Mouse (Mus musculus): Measurements from ENCODE around the gene Yif1a. TPM values are rescaled to one million over a fixed set of nuclear protein-coding genes. Genes with fewer than 3 reads are reported as not detected.

Gene Yif1a
- polyA plus RNA-seq, 1 experiment from 2014 or later: 128 TPM

DNA sequence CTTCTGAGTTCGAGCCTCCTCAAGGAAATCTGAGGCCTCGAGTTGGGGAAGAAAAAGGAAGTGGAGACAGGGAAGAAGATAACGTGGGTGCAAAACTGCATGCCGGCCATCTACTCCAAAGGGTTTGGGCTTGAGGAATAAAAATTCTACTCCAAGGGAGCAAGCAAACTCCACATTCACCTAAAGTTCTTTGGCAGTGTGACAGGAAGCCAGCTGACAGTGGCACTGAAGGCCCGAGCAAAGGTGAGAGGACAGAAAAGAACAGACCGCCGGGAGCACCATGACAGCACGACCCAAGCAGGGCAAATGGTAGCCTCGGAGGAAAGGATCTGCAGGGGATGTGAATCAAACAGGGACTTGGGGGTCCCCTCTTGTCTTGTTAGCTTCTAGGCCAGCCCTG is 17.7 kb downstream of the Yif1a start:
- H3K9me3 ChIP-seq (ENCODE audit: control insufficient read depth, low read length): no peaks in the 10 kb centered on the region
- peaks cover 31% of the 10 kb centered on the region for H3K36me3 ChIP-seq (ENCODE audit: control insufficient read depth, insufficient read depth, low read length)
- peak overlapping the region; percentile 79 for H3K4me3 ChIP-seq (ENCODE audit: low read depth, low read length)
- TF ChIP-seq CTCF (IDR thresholded peaks at IDR 0.05; ENCODE audit: low read depth) (no peak), EP300 (optimal IDR thresholded peaks at IDR 0.05) (no peak)
- H3K9ac ChIP-seq (ENCODE audit: low read length): peak overlapping the region; percentile 92
- 3% methylated on average over 9 of the region's 9 CpGs for WGBS
- DNase-seq (ENCODE audit: low spot score) (peak; percentile 30), ATAC-seq (ENCODE audit: low FRiP score, low TSS enrichment) (no peak)
- no peaks in the 10 kb centered on the region for H3K27me3 ChIP-seq (ENCODE audit: control insufficient read depth, insufficient read depth, low read length)
- peak overlapping the region; percentile 95 for H3K27ac ChIP-seq (replicated peaks)
- H3K4me1 ChIP-seq (replicated peaks; ENCODE audit: control insufficient read depth, insufficient read depth): no peaks in the 10 kb centered on the region
- H3K4me2 ChIP-seq (replicated peaks; ENCODE audit: low read depth): peak overlapping the region; percentile 90

DNA sequence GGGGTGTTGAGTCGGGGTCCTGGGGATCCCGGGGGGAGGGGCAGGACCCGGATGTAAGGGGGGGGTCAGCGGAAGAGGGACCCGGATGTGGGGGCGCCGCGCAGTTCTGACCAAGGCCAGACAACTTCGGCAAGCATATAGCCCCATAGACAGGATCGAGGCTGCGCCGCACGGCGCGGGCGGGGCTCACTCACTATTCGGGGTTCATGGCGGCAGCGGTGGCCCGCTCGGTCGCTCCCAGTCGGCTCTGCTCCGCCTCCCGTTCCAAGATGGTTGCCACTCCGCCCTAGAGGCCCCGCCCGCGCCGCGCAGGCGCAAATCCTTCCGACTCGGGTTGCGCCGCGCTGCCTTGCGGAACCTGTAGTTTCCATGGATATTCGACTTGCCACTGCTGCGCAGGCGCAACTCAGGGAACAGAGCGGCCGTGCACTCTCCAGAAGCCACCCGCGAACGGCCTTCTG is 18.4 kb downstream of the Yif1a start, which contains the start of gene Rab1b:
Gene Rab1b, minus strand, starts transcription at position 342 of the 461 bp plus-strand sequence.
- DNase-seq (ENCODE audit: low spot score) (peak; percentile 98), ATAC-seq (ENCODE audit: low FRiP score, low TSS enrichment) (peak; percentile 91)
- under 1% methylated on average over 46 of the region's 46 CpGs for WGBS
- H3K36me3 ChIP-seq (ENCODE audit: control insufficient read depth, insufficient read depth, low read length): peaks cover 29% of the 10 kb centered on the region
- no peaks in the 10 kb centered on the region for H3K27me3 ChIP-seq (ENCODE audit: control insufficient read depth, insufficient read depth, low read length)
- H3K4me2 ChIP-seq (replicated peaks; ENCODE audit: low read depth): peak within 1 kb of the TSS; percentile 90
- H3K4me1 ChIP-seq (replicated peaks; ENCODE audit: control insufficient read depth, insufficient read depth): no peaks in the 10 kb centered on the region
- H3K4me3 ChIP-seq (ENCODE audit: low read depth, low read length): peak within 1 kb of the TSS; percentile 79
- H3K9me3 ChIP-seq (ENCODE audit: control insufficient read depth, low read length): no peaks in the 10 kb centered on the region
- H3K27ac ChIP-seq (replicated peaks): peak within 1 kb of the TSS; percentile 95
- H3K9ac ChIP-seq (ENCODE audit: low read length): peak within 1 kb of the TSS; percentile 92
- no peak for TF ChIP-seq EP300 (optimal IDR thresholded peaks at IDR 0.05)
- no peak; the same call in 1 of the 2 replicates for TF ChIP-seq CTCF (IDR thresholded peaks at IDR 0.05; ENCODE audit: low read depth)

DNA sequence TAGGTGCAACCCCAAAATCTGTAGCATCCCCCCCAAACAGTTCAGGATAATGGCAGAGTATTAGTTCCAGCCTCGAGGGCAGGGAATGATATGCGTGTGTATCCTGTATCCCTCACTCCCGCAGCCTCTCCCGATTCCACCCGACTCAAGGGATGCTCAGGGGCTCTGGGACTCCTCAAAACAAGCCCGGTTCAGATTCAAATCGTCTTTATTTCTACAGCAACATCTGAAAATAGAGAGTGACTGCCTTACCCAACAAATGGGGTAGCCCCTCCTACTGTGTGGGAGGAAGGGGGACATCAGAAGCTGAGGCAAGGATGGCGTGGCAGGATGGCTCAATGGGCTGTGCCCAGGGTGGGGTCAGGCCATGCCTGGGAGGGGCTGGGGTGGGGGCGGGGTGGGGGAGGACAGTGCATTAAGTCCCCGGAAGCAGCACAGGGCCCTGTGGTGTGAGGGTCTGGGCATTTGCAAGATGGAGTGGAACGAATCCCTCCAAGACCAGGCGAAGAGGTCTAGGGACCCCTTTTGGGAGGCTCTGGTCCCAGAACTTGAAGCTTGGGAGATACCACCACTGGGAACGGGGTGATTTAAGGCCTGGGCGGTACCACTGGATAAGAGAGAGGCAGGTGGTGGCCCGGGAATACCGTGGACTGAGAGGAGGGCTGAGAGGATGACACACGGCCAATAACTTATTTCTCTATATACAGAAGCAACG is 19.4 kb downstream of the Yif1a start:
- DNase-seq (ENCODE audit: low spot score): no peak
- no peaks in the 10 kb centered on the region for H3K27me3 ChIP-seq (ENCODE audit: control insufficient read depth, insufficient read depth, low read length)
- no peak overlapping the region for H3K9ac ChIP-seq (ENCODE audit: low read length)
- no peaks in the 10 kb centered on the region for H3K9me3 ChIP-seq (ENCODE audit: control insufficient read depth, low read length)
- no peak overlapping the region for H3K27ac ChIP-seq (replicated peaks)
- H3K36me3 ChIP-seq (ENCODE audit: control insufficient read depth, insufficient read depth, low read length): peaks cover 27% of the 10 kb centered on the region
- no peak for ATAC-seq (ENCODE audit: low FRiP score, low TSS enrichment)
- no peak overlapping the region for H3K4me2 ChIP-seq (replicated peaks; ENCODE audit: low read depth)
- H3K4me1 ChIP-seq (replicated peaks; ENCODE audit: control insufficient read depth, insufficient read depth): no peaks in the 10 kb centered on the region
- no peak for TF ChIP-seq CTCF (IDR thresholded peaks at IDR 0.05; ENCODE audit: low read depth)
- no peak for TF ChIP-seq EP300 (optimal IDR thresholded peaks at IDR 0.05)
- H3K4me3 ChIP-seq (ENCODE audit: low read depth, low read length): no peak overlapping the region
- WGBS: 69% methylated on average over 18 of the region's 18 CpGs

DNA sequence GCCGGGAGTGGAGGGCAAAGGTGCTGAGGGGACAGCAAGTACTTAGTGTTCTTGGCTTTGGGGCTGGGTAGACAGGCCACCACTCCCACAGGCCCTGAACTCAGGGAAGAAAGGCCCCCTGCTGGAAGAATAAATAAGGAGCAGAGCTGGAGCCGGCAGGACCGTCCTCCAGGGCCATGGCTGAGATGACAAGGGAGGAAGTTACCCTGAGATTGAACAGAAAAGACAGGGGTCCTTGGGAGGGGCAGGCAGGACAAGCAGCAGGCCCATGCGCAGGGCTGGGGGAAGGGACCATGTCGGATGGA is 19.9 kb downstream of the Yif1a start:
- Histone ChIP-seq H3K27ac (replicated peaks) (peak overlapping the region; percentile 13; the same call in 1 of the 2 replicates), H3K9me3 (ENCODE audit: control insufficient read depth, low read length) (no peaks in the 10 kb centered on the region), H3K4me1 (replicated peaks; ENCODE audit: control insufficient read depth, insufficient read depth) (no peaks in the 10 kb centered on the region), H3K27me3 (ENCODE audit: control insufficient read depth, insufficient read depth, low read length) (no peaks in the 10 kb centered on the region), H3K4me3 (ENCODE audit: low read depth, low read length) (no peak overlapping the region), H3K4me2 (replicated peaks; ENCODE audit: low read depth) (no peak overlapping the region), H3K9ac (ENCODE audit: low read length) (no peak overlapping the region), H3K36me3 (ENCODE audit: control insufficient read depth, insufficient read depth, low read length) (peaks cover 24% of the 10 kb centered on the region)
- peak; percentile 38; the same call in 1 of the 2 replicates for ATAC-seq (ENCODE audit: low FRiP score, low TSS enrichment)
- 23% methylated on average over 5 of the region's 5 CpGs for WGBS
- TF ChIP-seq CTCF (IDR thresholded peaks at IDR 0.05; ENCODE audit: low read depth) (peak; percentile 73), EP300 (optimal IDR thresholded peaks at IDR 0.05) (no peak)
- DNase-seq (ENCODE audit: low spot score): peak; percentile 61

DNA sequence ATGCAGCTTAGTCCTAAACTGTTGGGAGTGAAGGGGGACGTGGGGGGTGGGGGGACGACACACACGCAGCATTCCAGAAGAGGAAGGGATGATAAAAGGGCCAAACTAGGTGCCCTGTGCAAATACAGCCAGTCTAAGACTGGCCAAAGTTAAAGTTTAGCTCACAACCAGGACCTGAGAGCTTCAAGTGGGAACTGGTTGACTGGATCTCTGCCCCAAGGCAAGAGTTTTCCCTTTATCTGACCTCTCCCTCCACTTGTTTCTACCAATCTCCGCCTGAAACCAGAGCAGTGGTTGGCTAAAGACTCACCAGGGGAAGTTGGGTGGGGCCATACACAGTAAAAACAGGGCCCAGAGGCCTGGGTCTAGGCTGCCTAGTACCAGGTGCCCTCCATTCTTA is 20.4 kb downstream of the Yif1a start:
- H3K27ac ChIP-seq (replicated peaks): peak overlapping the region; percentile 13; the same call in 1 of the 2 replicates
- 41% methylated on average over 4 of the region's 4 CpGs for WGBS
- H3K4me3 ChIP-seq (ENCODE audit: low read depth, low read length): no peak overlapping the region
- H3K27me3 ChIP-seq (ENCODE audit: control insufficient read depth, insufficient read depth, low read length): no peaks in the 10 kb centered on the region
- H3K9me3 ChIP-seq (ENCODE audit: control insufficient read depth, low read length): no peaks in the 10 kb centered on the region
- no peak overlapping the region for H3K9ac ChIP-seq (ENCODE audit: low read length)
- TF ChIP-seq EP300 (optimal IDR thresholded peaks at IDR 0.05): no peak
- no peak for TF ChIP-seq CTCF (IDR thresholded peaks at IDR 0.05; ENCODE audit: low read depth)
- no peak overlapping the region for H3K4me2 ChIP-seq (replicated peaks; ENCODE audit: low read depth)
- ATAC-seq (ENCODE audit: low FRiP score, low TSS enrichment) (peak; percentile 11; the same call in 1 of the 2 replicates), DNase-seq (ENCODE audit: low spot score) (peak; percentile 20)
- H3K36me3 ChIP-seq (ENCODE audit: control insufficient read depth, insufficient read depth, low read length): peaks cover 25% of the 10 kb centered on the region
- no peaks in the 10 kb centered on the region for H3K4me1 ChIP-seq (replicated peaks; ENCODE audit: control insufficient read depth, insufficient read depth)
